Mouse (Mus musculus) ovary, postnatal 10 days (tissue): ENCODE results near the gene Cep250.

ENCODE experiments used
- DNase-seq: peaks from one replicate; pipeline ENCODE4 v3.0.0; 2022; ENCODE audit warnings: low spot score

Cep250 gene

GRCm38 (mm10) chr2:155973348-155973747, 17.1 kb downstream of the Cep250 start:
- DNase-seq, result no peak

- DNase-seq, result no peak
These were observed 18.0 kb downstream of the Cep250 start for GRCm38 (mm10) chr2:155974087-155974731.

GRCm38 (mm10) chr2:155979328-155979991, 23.2 kb downstream of the Cep250 start:
- no peak for DNase-seq

GRCm38 (mm10) chr2:155985776-155986175, 29.5 kb downstream of the Cep250 start:
- DNase-seq, result no peak

GRCm38 (mm10) chr2:155987131-155987530, 30.9 kb downstream of the Cep250 start:
- no peak for DNase-seq

- DNase-seq, result no peak
These were observed 32.8 kb downstream of the Cep250 start for GRCm38 (mm10) chr2:155989085-155989484.

GRCm38 (mm10) chr2:155991151-155991550, 34.9 kb downstream of the Cep250 start:
- no peak for DNase-seq

GRCm38 (mm10) chr2:155991863-155992321, 35.6 kb downstream of the Cep250 start:
- DNase-seq, result no peak

GRCm38 (mm10) chr2:156005393-156005792, 49.1 kb downstream of the Cep250 start:
- DNase-seq, result no peak

GRCm38 (mm10) chr2:156007888-156008532, 51.8 kb downstream of the Cep250 start, which contains the start of the genes 6430550D23Rik and Ergic3:
Gene 6430550D23Rik, minus strand, starts transcription at chr2:156007977.
Gene Ergic3, plus strand, starts transcription at chr2:156008045.
- DNase-seq, result peak; percentile 92

GRCm38 (mm10) chr2:156018106-156018505, 61.8 kb downstream of the Cep250 start:
- no peak for DNase-seq

GRCm38 (mm10) chr2:156021219-156021618, 65.0 kb downstream of the Cep250 start:
- DNase-seq, result no peak

- no peak for DNase-seq
These were observed 65.5 kb downstream of the Cep250 start for GRCm38 (mm10) chr2:156021765-156022164.

GRCm38 (mm10) chr2:156025482-156025881, 69.2 kb downstream of the Cep250 start:
- no peak for DNase-seq

- DNase-seq, result no peak
These were observed 83.1 kb downstream of the Cep250 start for GRCm38 (mm10) chr2:156039390-156039789.

- DNase-seq, result no peak
These were observed 86.6 kb downstream of the Cep250 start for GRCm38 (mm10) chr2:156042903-156043302.

- DNase-seq, result no peak
These were observed 91.7 kb downstream of the Cep250 start for GRCm38 (mm10) chr2:156047929-156048328.
